Mouse (Mus musculus): ENCODE results near the gene Unc13a.

Gene Unc13a

DNA sequence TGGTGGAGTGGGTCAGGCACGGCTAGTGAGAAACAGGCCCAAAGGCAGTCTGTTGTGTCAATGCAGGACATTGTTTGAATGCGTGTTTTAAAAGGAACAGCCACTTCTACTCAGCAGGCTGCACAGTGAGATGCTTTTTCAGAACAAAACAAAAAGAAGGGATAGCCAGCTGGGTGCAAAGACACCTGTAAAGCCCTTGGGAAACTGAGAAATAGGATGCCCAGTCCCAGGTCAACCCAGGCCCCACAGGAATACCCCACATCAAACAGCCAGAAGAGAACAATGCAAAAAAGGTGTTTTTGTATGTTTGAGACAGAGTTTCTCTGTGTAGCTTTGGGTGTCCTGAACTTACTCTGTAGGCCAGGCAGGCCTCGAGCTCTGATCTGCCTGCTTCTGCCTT is 82.8 kb downstream of the Unc13a start:
- DNase-seq (ENCODE audit: low read depth, low spot score), result no peak

DNA sequence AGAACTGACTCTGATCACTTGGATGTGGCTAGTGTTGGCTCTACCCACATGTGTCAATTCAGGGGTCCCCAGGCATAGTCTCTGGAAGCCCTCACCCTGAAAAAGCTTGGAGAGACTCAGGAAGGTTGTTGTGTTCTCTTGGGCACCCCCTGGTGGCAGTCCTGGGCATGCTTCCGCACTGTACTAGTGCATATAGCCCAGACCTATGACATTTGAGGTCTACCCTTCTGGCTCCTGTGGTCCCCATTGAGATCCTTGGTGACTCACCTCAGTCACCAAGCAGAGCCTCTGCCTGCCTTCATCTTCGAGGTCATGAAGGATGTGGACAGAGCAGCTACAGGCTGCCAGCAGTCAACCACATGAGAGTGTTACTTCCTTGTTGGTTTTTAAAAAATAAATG is 84.7 kb downstream of the Unc13a start:
- no peak for DNase-seq (ENCODE audit: low read depth, low spot score)

DNA sequence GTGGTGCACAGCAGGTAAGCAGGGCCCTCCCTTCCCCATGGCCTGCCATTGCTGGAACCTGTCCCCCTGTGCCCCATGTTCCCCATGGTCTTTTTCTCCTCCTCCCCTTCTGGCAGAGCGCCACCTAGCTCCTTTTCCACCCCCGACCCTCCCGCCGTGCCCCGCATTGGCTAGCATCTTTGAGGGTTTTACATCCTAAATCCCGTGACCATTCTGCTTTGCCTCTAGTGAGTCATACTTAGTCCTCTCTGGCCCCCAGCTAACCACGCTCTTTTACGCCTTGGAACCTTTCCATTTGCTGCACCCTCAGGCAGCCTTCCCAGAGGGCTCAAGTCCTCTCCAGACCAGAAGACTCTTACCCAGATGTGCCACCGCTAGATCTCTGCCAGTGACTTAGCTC is 91.4 kb downstream of the Unc13a start:
- DNase-seq (ENCODE audit: low read depth, low spot score), result no peak

DNA sequence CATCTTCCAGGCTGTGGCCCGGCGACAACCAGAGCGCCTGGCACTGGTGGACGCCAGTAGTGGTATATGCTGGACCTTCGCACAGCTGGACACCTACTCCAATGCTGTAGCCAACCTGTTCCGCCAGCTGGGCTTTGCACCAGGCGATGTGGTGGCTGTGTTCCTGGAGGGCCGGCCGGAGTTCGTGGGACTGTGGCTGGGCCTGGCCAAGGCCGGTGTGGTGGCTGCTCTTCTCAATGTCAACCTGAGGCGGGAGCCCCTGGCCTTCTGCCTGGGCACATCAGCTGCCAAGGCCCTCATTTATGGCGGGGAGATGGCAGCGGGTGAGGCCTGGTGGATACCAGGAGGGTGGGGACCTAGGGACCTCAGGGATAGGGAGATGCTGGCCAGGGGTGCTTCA is 92.1 kb downstream of the Unc13a start:
- DNase-seq (ENCODE audit: low read depth, low spot score), result no peak

DNA sequence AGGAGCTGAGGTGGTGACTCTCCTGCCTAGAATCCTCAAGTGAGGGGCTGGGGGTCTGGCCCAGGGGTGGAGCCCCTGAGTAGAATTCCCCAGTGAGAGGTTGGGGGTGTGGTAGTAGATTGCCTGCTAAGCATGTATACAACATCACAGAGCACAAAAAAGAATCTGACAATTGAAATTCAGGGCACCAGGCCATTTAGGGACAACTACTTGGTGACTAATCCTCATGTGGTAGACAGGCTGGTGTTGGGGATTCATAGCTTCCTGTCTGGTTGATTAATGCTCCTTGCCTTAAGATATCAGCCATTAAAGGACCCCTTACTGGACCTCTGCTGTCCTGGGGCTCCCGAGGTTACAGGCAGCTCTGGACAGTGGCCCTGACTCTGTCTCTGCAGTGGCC is 92.5 kb downstream of the Unc13a start:
- no peak for DNase-seq (ENCODE audit: low read depth, low spot score)

DNA sequence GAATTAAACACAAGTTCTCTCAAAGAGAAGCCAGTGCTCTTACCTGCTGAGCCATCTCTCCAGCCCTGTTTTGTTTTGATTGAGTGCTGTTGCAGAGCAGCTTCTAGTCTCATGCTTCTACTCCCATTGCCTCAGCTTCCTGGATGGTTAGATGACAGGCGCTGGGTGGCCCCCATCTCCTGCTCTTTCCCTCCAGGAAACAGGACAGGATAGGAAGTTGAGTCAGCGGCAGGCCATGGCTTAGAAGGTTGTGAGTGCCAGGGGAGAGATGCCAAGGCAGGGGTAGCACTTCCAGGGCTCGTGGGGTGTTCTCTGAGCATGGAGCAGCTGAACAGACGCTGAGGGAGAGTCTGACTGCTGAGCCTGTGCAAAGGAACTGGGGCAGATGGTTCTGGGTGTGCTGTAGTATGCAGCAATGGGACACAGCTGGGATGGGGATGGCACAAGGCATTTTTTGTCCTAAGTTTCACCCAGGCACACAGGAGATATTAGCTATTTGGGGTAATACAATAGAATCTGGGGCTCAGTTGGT is 93.6 kb downstream of the Unc13a start:
- no peak for DNase-seq (ENCODE audit: low read depth, low spot score)

DNA sequence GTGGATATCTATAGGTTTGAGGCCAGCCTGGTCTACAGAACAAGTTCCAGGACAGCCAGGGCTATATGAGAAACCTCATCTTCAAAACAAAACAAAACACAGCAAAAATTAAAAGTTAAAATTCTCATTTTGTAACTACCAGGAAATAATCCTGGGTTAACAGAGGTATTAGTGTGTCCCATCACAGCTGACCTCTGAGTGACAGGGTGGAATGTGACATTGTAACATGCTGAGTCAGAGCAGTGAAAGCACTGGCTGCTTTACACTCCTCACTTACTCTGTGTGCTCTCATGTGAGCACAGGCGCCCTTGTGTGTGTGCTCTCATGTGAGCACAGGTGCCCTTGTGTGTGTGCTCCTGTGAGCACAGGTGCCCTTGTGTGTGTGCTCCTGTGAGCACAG is 96.5 kb downstream of the Unc13a start:
- no peak for DNase-seq (ENCODE audit: low read depth, low spot score)

DNA sequence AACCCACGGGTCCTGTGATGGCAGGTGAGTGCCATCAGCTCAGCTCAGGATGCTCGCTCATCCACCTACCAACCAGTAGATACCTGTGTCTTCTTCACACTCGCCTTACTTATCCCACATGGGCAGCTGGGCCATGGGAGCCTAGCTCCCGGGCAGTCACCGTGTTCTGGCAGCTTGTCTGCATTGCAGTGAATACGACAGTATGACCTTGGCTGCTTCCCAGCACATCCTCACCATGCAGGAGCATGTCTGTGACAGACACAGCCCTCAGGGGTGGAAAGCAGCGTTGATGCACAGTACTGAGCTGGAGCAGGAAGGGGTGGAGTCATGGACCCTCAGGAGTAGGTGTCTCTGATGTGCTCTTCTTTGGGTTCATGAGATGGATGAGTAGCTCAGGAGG is 97.1 kb downstream of the Unc13a start:
- DNase-seq (ENCODE audit: low read depth, low spot score), result no peak
